ENCODE assay signal across 8 mouse cellular contexts in the genomic region with DNA sequence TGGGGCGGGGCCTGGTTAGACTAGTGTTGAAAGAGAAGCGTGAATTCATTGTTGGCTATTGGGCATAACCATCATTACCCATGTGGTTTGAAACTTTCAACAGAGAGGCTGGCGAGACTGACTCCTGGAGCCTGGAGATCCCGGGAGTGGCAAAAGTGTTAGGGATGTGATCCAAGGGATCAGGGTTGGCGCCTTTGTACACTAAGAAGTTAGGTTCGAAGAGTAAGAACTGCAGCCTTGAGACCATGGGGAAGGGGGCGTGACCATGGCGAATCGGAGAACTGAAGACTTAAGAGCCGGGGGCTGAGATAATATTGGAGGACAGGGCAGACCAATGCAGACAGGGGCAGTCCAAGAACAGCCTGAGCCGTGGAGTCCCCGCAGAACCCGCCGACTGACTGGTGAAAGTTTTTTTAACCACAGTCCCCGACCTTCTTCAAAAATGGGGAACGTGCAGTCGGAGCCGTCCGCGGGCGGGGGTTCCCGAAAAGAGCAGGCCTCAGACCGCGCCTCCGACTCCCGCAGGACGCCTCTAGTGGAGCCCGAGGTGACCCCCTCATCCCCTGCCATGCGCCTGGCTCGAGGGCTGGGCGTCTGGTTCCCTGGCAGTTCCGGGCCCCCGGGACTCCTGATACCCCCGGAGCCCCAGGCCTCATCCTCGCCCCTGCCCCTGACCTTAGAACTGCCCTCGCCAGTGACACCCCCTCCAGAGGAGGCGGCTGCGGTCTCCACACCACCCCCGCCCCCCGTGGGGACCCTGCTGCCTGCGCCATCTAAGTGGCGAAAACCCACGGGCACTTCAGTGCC. TPM values are rescaled to one million over a fixed set of nuclear protein-coding genes. Genes with fewer than 3 reads are reported as not detected.
DNase-seq lines count a peak whose midpoint lies in the region; ATAC-seq and TF ChIP-seq lines count a peak whose summit lies in the region.

No protein-coding gene starts in this region.

- H3K79me2 ChIP-seq in heart, adult 2 months (replicated peaks; ENCODE audit: control insufficient read depth, insufficient read depth, low read length), result no peaks in the 10 kb centered on the region
- H3K79me2 ChIP-seq in macrophage (ENCODE audit: inconsistent target), result peaks cover 8% of the 10 kb centered on the region

- H3K9me3 ChIP-seq in G1E (replicated peaks), result peaks cover 25% of the 10 kb centered on the region
- no peaks in the 10 kb centered on the region for H3K9me3 ChIP-seq in forebrain, embryonic 11.5 days (ENCODE audit: control insufficient read depth, low read length)
- no peaks in the 10 kb centered on the region for H3K9me3 ChIP-seq in intestine, embryonic 15.5 days
- no peaks in the 10 kb centered on the region for H3K9me3 ChIP-seq in stomach, embryonic 16.5 days (replicated peaks; ENCODE audit: control insufficient read depth, low read length)

- peak overlapping the region; percentile 79 for H3K4me2 ChIP-seq in forebrain, embryonic 11.5 days (ENCODE audit: low read depth, low read length, severe bottlenecking)
- H3K4me2 ChIP-seq in intestine, embryonic 15.5 days (replicated peaks), result peak overlapping the region; percentile 89
- H3K4me2 ChIP-seq in stomach, embryonic 16.5 days (ENCODE audit: low read depth, low read length), result peak overlapping the region; percentile 96

- intact Hi-C loops in heart, adult 2 months (cut with DNase I), result loop anchor here (2.0 to 10.0 kb wide), 2 partner anchors 14 to 354 kb away; a partner anchor contains a TSS

- peaks cover 6% of the 10 kb centered on the region; the same call in 1 of the 2 replicates for H3K27me3 ChIP-seq in heart, adult 2 months (ENCODE audit: control insufficient read depth, insufficient read depth, low read length)
- H3K27me3 ChIP-seq in G1E (ENCODE audit: insufficient read depth, low read length), result peaks cover 43% of the 10 kb centered on the region
- H3K27me3 ChIP-seq in forebrain, embryonic 11.5 days (ENCODE audit: control insufficient read depth, insufficient read depth, low read length), result peaks cover 31% of the 10 kb centered on the region
- peaks cover 41% of the 10 kb centered on the region for H3K27me3 ChIP-seq in intestine, embryonic 15.5 days (replicated peaks)
- H3K27me3 ChIP-seq in stomach, embryonic 16.5 days (ENCODE audit: control insufficient read depth, insufficient read depth, low read length), result peaks cover 27% of the 10 kb centered on the region

- WGBS in heart, adult 2 months, result 3% methylated on average over 43 of the region's 43 CpGs
- WGBS in forebrain, embryonic 11.5 days, result 2% methylated on average over 43 of the region's 43 CpGs
- WGBS in intestine, embryonic 15.5 days, result 2% methylated on average over 43 of the region's 43 CpGs
- 2% methylated on average over 39 of the region's 43 CpGs for WGBS in macrophage (ENCODE audit: missing documents)
- 2% methylated on average over 43 of the region's 43 CpGs for WGBS in stomach, embryonic 16.5 days

- no peaks in the 10 kb centered on the region for H3K36me3 ChIP-seq in heart, adult 2 months (ENCODE audit: control insufficient read depth, insufficient read depth, low read length)
- H3K36me3 ChIP-seq in G1E (replicated peaks) (peaks cover 47% of the 10 kb centered on the region), macrophage (ENCODE audit: inconsistent target) (peaks cover 23% of the 10 kb centered on the region)
- no peaks in the 10 kb centered on the region; the same call in 1 of the 2 replicates for H3K36me3 ChIP-seq in forebrain, embryonic 11.5 days (ENCODE audit: control insufficient read depth, insufficient read depth, low read length)
- H3K36me3 ChIP-seq in intestine, embryonic 15.5 days, result peaks cover 30% of the 10 kb centered on the region
- H3K36me3 ChIP-seq in stomach, embryonic 16.5 days (ENCODE audit: control insufficient read depth, insufficient read depth, low read length), result peaks cover 30% of the 10 kb centered on the region

- H3K9ac ChIP-seq in heart, adult 2 months (ENCODE audit: low read depth, low read length), result peak overlapping the region; percentile 55
- peak overlapping the region; percentile 65 for H3K9ac ChIP-seq in forebrain, embryonic 11.5 days (ENCODE audit: low read length)
- peak overlapping the region; percentile 41 for H3K9ac ChIP-seq in intestine, embryonic 15.5 days
- H3K9ac ChIP-seq in stomach, embryonic 16.5 days (ENCODE audit: low read length), result peak overlapping the region; percentile 76

- TF ChIP-seq POLR2A in heart, adult 2 months (IDR thresholded peaks at IDR 0.05; ENCODE audit: insufficient read depth, low read depth, low read length), result no peak

- no peak for TF ChIP-seq CTCF in heart, adult 2 months (IDR thresholded peaks at IDR 0.05)
- no peak for TF ChIP-seq CTCF in G1E (IDR thresholded peaks at IDR 0.05; ENCODE audit: low read depth, low read length)

- H3K4me3 ChIP-seq in heart, adult 2 months, result peak overlapping the region; percentile 75
- H3K4me3 ChIP-seq in G1E (ENCODE audit: low read depth, low read length) (peak overlapping the region; percentile 71; the same call in 1 of the 2 replicates), macrophage (ENCODE audit: inconsistent target) (peak overlapping the region; percentile 58)
- H3K4me3 ChIP-seq in forebrain, embryonic 11.5 days (ENCODE audit: low read depth, low read length), result peak overlapping the region; percentile 70
- H3K4me3 ChIP-seq in intestine, embryonic 15.5 days (replicated peaks), result peak overlapping the region; percentile 58
- H3K4me3 ChIP-seq in stomach, embryonic 16.5 days (replicated peaks; ENCODE audit: low read length), result peak overlapping the region; percentile 67

- ATAC-seq in G1E (ENCODE audit: extremely low read depth, insufficient number of reproducible peaks, low FRiP score, poor library complexity, severe bottlenecking), result no peak
- ATAC-seq in forebrain, embryonic 11.5 days (replicated peaks; ENCODE audit: low FRiP score), result no peak
- ATAC-seq in intestine, embryonic 15.5 days, result peak; percentile 6
- ATAC-seq in stomach, embryonic 16.5 days (ENCODE audit: insufficient read depth, low FRiP score), result no peak
- ATAC-seq in frontal cortex, adult (ENCODE audit: low TSS enrichment), result no peak

- H3K27ac ChIP-seq in heart, adult 2 months, result no peak overlapping the region; the same call in 1 of the 2 replicates
- H3K27ac ChIP-seq in forebrain, embryonic 11.5 days (ENCODE audit: low read depth, low read length), result no peak overlapping the region
- H3K27ac ChIP-seq in intestine, embryonic 15.5 days, result no peak overlapping the region
- H3K27ac ChIP-seq in macrophage, result peak overlapping the region; percentile 77
- peak overlapping the region; percentile 87; the same call in 1 of the 2 replicates for H3K27ac ChIP-seq in stomach, embryonic 16.5 days (ENCODE audit: low read length)

- DNase-seq in heart, adult 2 months, result peak; percentile 27 to 48
- DNase-seq in heart, adult 9 months (ENCODE audit: low spot score in 2 of 2), result no peak
- peak; percentile 7 for DNase-seq in G1E (ENCODE audit: low spot score)
- DNase-seq in forebrain, embryonic 11.5 days (ENCODE audit: low spot score), result peak; percentile 63

- H3K4me1 ChIP-seq in heart, adult 2 months (ENCODE audit: control insufficient read depth, insufficient read depth, low read length), result peaks cover 2% of the 10 kb centered on the region; the same call in 1 of the 2 replicates
- H3K4me1 ChIP-seq in G1E (ENCODE audit: insufficient read depth, low read depth, low read length), result peaks cover 34% of the 10 kb centered on the region
- peaks cover 29% of the 10 kb centered on the region for H3K4me1 ChIP-seq in forebrain, embryonic 11.5 days (replicated peaks; ENCODE audit: control insufficient read depth, insufficient read depth, low read length)
- peaks cover 32% of the 10 kb centered on the region for H3K4me1 ChIP-seq in intestine, embryonic 15.5 days (replicated peaks)
- H3K4me1 ChIP-seq in stomach, embryonic 16.5 days (ENCODE audit: control insufficient read depth, insufficient read depth, low read length), result peaks cover 22% of the 10 kb centered on the region

- TF ChIP-seq EP300 in heart, adult 2 months (IDR thresholded peaks at IDR 0.05; ENCODE audit: insufficient read depth, low read depth, low read length), result no peak

RNA-seq across cellular contexts. Expression of a gene that starts 0.7 kb away (rescaled TPM):
- total RNA-seq in heart, adult 2 months (2021), result 1 to 10 TPM in 1 of 2 experiments, under 1 TPM in 1; 0.52 to 1.0 TPM
- polyA plus RNA-seq in heart, adult 2 months (2012; rRNA removed), result 1.2 and 1.6 TPM in 2 replicates
- total RNA-seq in G1E (2014; fragmentation: Nextera tagmentation) (1.3 and 1.5 TPM in 2 replicates), G1E (2017) (0.41 and 0.44 TPM in 2 replicates)
- polyA plus RNA-seq in G1E (2012) (0.21 and 0.23 TPM in 2 replicates), macrophage (2018) (0.95 to 2.3 TPM (median 1.6 TPM) in 3 replicates)
- 7.8 TPM in 2 replicates for polyA plus RNA-seq in forebrain, embryonic 11.5 days (2014; fragmentation: Nextera tagmentation; extraction: Ambion mirVana)
- 1.4 and 2.0 TPM in 2 replicates for polyA plus RNA-seq in intestine, embryonic 15.5 days (2015; fragmentation: Nextera tagmentation; extraction: Ambion mirVana)
- 10 to 100 TPM in 20 of 26 experiments, 1 to 10 TPM in 6; 6.8 to 28.2 (median 12.9) TPM for total RNA-seq in macrophage (2018; cell fraction: chromatin; rRNA removed)
- total RNA-seq in macrophage (2018; cell fraction: cytosol; rRNA removed), result 1 to 10 TPM in 4 of 26 experiments, under 1 TPM in 22; 0.27 to 2.0 (median 0.63) TPM
- total RNA-seq in macrophage (2018; cell fraction: nucleus; rRNA removed), result 10 to 100 TPM in 13 of 26 experiments, 1 to 10 TPM in 13; 4.5 to 20.3 (median 9.9) TPM
- polyA plus RNA-seq in stomach, embryonic 16.5 days (2015; fragmentation: Nextera tagmentation; extraction: Ambion mirVana), result 1.6 and 2.2 TPM in 2 replicates

RNA-seq across cellular contexts. Expression of a gene that starts 0.9 kb away (rescaled TPM):
- total RNA-seq in heart, adult 2 months (2021), result under 1 TPM; 0.18 to 0.29 TPM
- 0.35 and 0.43 TPM in 2 replicates for polyA plus RNA-seq in heart, adult 2 months (2012; rRNA removed)
- not detected in 2 replicates for total RNA-seq in G1E (2014; fragmentation: Nextera tagmentation)
- total RNA-seq in G1E (2017), result 0.22 TPM in 1 of 2 replicates, not detected in the other
- 0.21 and 0.36 TPM in 2 replicates for polyA plus RNA-seq in G1E (2012)
- polyA plus RNA-seq in forebrain, embryonic 11.5 days (2014; fragmentation: Nextera tagmentation; extraction: Ambion mirVana), result 0.52 and 0.53 TPM in 2 replicates
- 0.49 and 0.76 TPM in 2 replicates for polyA plus RNA-seq in intestine, embryonic 15.5 days (2015; fragmentation: Nextera tagmentation; extraction: Ambion mirVana)
- 1 to 10 TPM in 7 of 26 experiments, under 1 TPM in 10, not detected in 9; 0.16 to 1.4 (median 0.79) TPM for total RNA-seq in macrophage (2018; cell fraction: chromatin; rRNA removed)
- 1 to 10 TPM in 1 of 26 experiments, under 1 TPM in 25; 0.27 to 1.1 (median 0.50) TPM for total RNA-seq in macrophage (2018; cell fraction: cytosol; rRNA removed)
- total RNA-seq in macrophage (2018; cell fraction: nucleus; rRNA removed), result 1 to 10 TPM in 7 of 26 experiments, under 1 TPM in 15, not detected in 4; 0.18 to 1.9 (median 0.64) TPM
- polyA plus RNA-seq in macrophage (2018), result 0.40 to 0.90 TPM (median 0.70 TPM) in 3 replicates
- polyA plus RNA-seq in stomach, embryonic 16.5 days (2015; fragmentation: Nextera tagmentation; extraction: Ambion mirVana), result 0.51 and 0.56 TPM in 2 replicates

RNA-seq across cellular contexts. Expression of a gene that starts 9.5 kb away (rescaled TPM):
- total RNA-seq in heart, adult 2 months (2021), result 100 to 1,000 TPM; 103 to 116 TPM
- 120 and 191 TPM in 2 replicates for polyA plus RNA-seq in heart, adult 2 months (2012; rRNA removed)
- 157 TPM in 2 replicates for total RNA-seq in G1E (2014; fragmentation: Nextera tagmentation)
- 187 and 209 TPM in 2 replicates for total RNA-seq in G1E (2017)
- 103 and 111 TPM in 2 replicates for polyA plus RNA-seq in G1E (2012)
- polyA plus RNA-seq in forebrain, embryonic 11.5 days (2014; fragmentation: Nextera tagmentation; extraction: Ambion mirVana), result 291 and 297 TPM in 2 replicates
- 244 and 249 TPM in 2 replicates for polyA plus RNA-seq in intestine, embryonic 15.5 days (2015; fragmentation: Nextera tagmentation; extraction: Ambion mirVana)
- total RNA-seq in macrophage (2018; cell fraction: chromatin; rRNA removed), result 100 to 1,000 TPM; 145 to 453 (median 242) TPM
- total RNA-seq in macrophage (2018; cell fraction: cytosol; rRNA removed), result 100 to 1,000 TPM; 264 to 504 (median 382) TPM
- 100 to 1,000 TPM; 154 to 428 (median 265) TPM for total RNA-seq in macrophage (2018; cell fraction: nucleus; rRNA removed)
- 296 to 477 TPM (median 343 TPM) in 3 replicates for polyA plus RNA-seq in macrophage (2018)
- 242 and 249 TPM in 2 replicates for polyA plus RNA-seq in stomach, embryonic 16.5 days (2015; fragmentation: Nextera tagmentation; extraction: Ambion mirVana)

RNA-seq across cellular contexts. Expression of a gene that starts 14.9 kb away (rescaled TPM):
- total RNA-seq in heart, adult 2 months (2021), result 10 to 100 TPM; 10.4 to 12.7 TPM
- 16.3 and 18.0 TPM in 2 replicates for polyA plus RNA-seq in heart, adult 2 months (2012; rRNA removed)
- total RNA-seq in G1E (2014; fragmentation: Nextera tagmentation) (29.6 and 33.9 TPM in 2 replicates), G1E (2017) (21.9 and 26.0 TPM in 2 replicates)
- polyA plus RNA-seq in G1E (2012) (70.4 and 73.8 TPM in 2 replicates), macrophage (2018) (6.9 to 13.8 TPM (median 12.9 TPM) in 3 replicates)
- 12.6 and 16.8 TPM in 2 replicates for polyA plus RNA-seq in forebrain, embryonic 11.5 days (2014; fragmentation: Nextera tagmentation; extraction: Ambion mirVana)
- polyA plus RNA-seq in intestine, embryonic 15.5 days (2015; fragmentation: Nextera tagmentation; extraction: Ambion mirVana), result 48.7 and 49.3 TPM in 2 replicates
- total RNA-seq in macrophage (2018; cell fraction: chromatin; rRNA removed), result 10 to 100 TPM in 24 of 26 experiments, 1 to 10 TPM in 2; 8.8 to 41.7 (median 20.5) TPM
- total RNA-seq in macrophage (2018; cell fraction: cytosol; rRNA removed), result 10 to 100 TPM in 12 of 26 experiments, 1 to 10 TPM in 14; 6.3 to 13.0 (median 9.8) TPM
- total RNA-seq in macrophage (2018; cell fraction: nucleus; rRNA removed), result 10 to 100 TPM in 24 of 26 experiments, 1 to 10 TPM in 2; 6.7 to 41.3 (median 19.7) TPM
- polyA plus RNA-seq in stomach, embryonic 16.5 days (2015; fragmentation: Nextera tagmentation; extraction: Ambion mirVana), result 18.9 and 19.6 TPM in 2 replicates

RNA-seq across cellular contexts. Expression of a gene that starts 36.3 kb away (rescaled TPM):
- 1 to 10 TPM; 1.4 TPM for total RNA-seq in heart, adult 2 months (2021)
- 2.2 and 3.6 TPM in 2 replicates for polyA plus RNA-seq in heart, adult 2 months (2012; rRNA removed)
- total RNA-seq in G1E (2014; fragmentation: Nextera tagmentation), result 4.3 and 5.8 TPM in 2 replicates
- total RNA-seq in G1E (2017), result 8.2 and 8.6 TPM in 2 replicates
- 3.0 and 4.3 TPM in 2 replicates for polyA plus RNA-seq in G1E (2012)
- polyA plus RNA-seq in forebrain, embryonic 11.5 days (2014; fragmentation: Nextera tagmentation; extraction: Ambion mirVana), result 0.67 and 1.2 TPM in 2 replicates
- polyA plus RNA-seq in intestine, embryonic 15.5 days (2015; fragmentation: Nextera tagmentation; extraction: Ambion mirVana), result 0.44 and 0.62 TPM in 2 replicates
- 10 to 100 TPM in 8 of 26 experiments, 1 to 10 TPM in 18; 1.9 to 20.4 (median 7.0) TPM for total RNA-seq in macrophage (2018; cell fraction: chromatin; rRNA removed)
- total RNA-seq in macrophage (2018; cell fraction: cytosol; rRNA removed), result 1 to 10 TPM in 22 of 26 experiments, under 1 TPM in 4; 0.72 to 6.4 (median 2.6) TPM
- total RNA-seq in macrophage (2018; cell fraction: nucleus; rRNA removed), result 10 to 100 TPM in 13 of 26 experiments, 1 to 10 TPM in 13; 3.1 to 31.7 (median 10.5) TPM
- 1.8 to 9.4 TPM (median 2.2 TPM) in 3 replicates for polyA plus RNA-seq in macrophage (2018)
- polyA plus RNA-seq in stomach, embryonic 16.5 days (2015; fragmentation: Nextera tagmentation; extraction: Ambion mirVana), result 0.56 and 0.61 TPM in 2 replicates

Comparison
In these comparisons a context has a peak if more than half of its experiments do, and no peak if none do; other contexts are left out.
1. DNase-seq: peak in heart, adult 2 months (2 of 2), G1E (single experiment) and forebrain, embryonic 11.5 days (single experiment); none in heart, adult 9 months (0 of 2).
2. H3K27ac ChIP-seq: peak in macrophage (single experiment) and stomach, embryonic 16.5 days (single experiment); none in heart, adult 2 months (single experiment), forebrain, embryonic 11.5 days (single experiment) and intestine, embryonic 15.5 days (single experiment).
3. Peak in every context shown above with its lines, with median percentiles within 50 percentile points of each other: H3K4me3 ChIP-seq, H3K9ac ChIP-seq and H3K4me2 ChIP-seq.